15 mouse cellular contexts compared by ENCODE assay signal in genomic region chr6:23723697-23724096, GRCm38 (mm10).
"Had no signal": no experiment of that assay in that cellular context is flagged by ENCODE, and none has a peak within 500 bp of the region (broad histone marks: within the 10 kb centered on the region; RNA-seq: fewer than 3 reads in every experiment).

No protein-coding gene starts in this region.

- H3K4me2 ChIP-seq: neural tube, embryonic 15.5 days; stomach, embryonic 15.5 days had no signal

- H3K27me3 ChIP-seq: neural tube, embryonic 15.5 days; stomach, embryonic 15.5 days had no signal

- H3K27ac ChIP-seq: neural tube, embryonic 15.5 days; stomach, embryonic 15.5 days; stomach, postnatal 0 days had no signal

- H3K4me3 ChIP-seq: neural tube, embryonic 15.5 days; stomach, embryonic 15.5 days had no signal

- H3K4me1 ChIP-seq: neural tube, embryonic 15.5 days; stomach, embryonic 15.5 days had no signal

- H3K9ac ChIP-seq: neural tube, embryonic 15.5 days; stomach, embryonic 15.5 days had no signal

- DNase-seq: retina, postnatal 1 day; right cerebral cortex, adult 18-20 months; right cerebral cortex, postnatal 14 days; right cerebral cortex, postnatal 25 days; right cerebral cortex, postnatal 4 days; spleen, adult 18-20 months; thymus, adult 18-20 months; thymus, adult 2 months; thymus, postnatal 14 days; thymus, postnatal 25 days; thymus, postnatal 36 days; thymus, postnatal 4 days had no signal

- H3K36me3 ChIP-seq: neural tube, embryonic 15.5 days; stomach, embryonic 15.5 days had no signal

- H3K9me3 ChIP-seq: stomach, embryonic 15.5 days had no signal
